ENCODE assay signal across 15 mouse cellular contexts in the genomic region with DNA sequence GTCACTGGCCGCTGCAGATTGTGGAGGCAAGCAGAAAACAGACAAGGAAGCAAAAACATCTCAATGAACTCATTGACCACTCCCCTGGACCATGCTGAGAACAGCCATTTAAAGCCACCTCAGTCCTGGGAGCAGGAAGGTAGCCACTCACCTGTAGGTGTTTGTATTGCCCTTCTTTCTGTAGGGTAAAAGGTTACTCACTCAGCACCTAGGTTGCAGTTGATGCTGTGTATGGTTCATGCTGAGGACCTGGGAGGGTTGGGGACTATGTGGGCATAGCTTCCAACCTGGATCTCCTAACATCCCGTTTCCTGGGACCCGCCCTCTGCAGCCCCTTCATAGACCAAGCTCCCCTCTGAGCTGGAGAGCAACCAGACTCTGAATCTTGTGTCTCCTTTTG. TPM values are rescaled to one million over a fixed set of nuclear protein-coding genes. Genes with fewer than 3 reads are reported as not detected.
"Had no signal": no experiment of that assay in that cellular context is flagged by ENCODE, and none has a peak within 500 bp of the region (broad histone marks: within the 10 kb centered on the region; RNA-seq: fewer than 3 reads in every experiment).

No protein-coding gene starts in this region.

- ATAC-seq: midbrain, embryonic 13.5 days; midbrain, embryonic 16.5 days had no signal

- H3K36me3 ChIP-seq: midbrain, embryonic 10.5 days; midbrain, embryonic 13.5 days; neural tube, embryonic 12.5 days had no signal

- H3K27me3 ChIP-seq: midbrain, embryonic 13.5 days; neural tube, embryonic 12.5 days had no signal

- DNase-seq: lung, adult 18-20 months; lung, embryonic 14.5 days; lung, postnatal 4 days; right cerebral cortex, postnatal 14 days; right cerebral cortex, postnatal 4 days; spleen, adult 18-20 months; thymus, adult 18-20 months; thymus, postnatal 14 days; thymus, postnatal 36 days had no signal

- H3K27ac ChIP-seq: liver, embryonic 14.5 days; midbrain, embryonic 10.5 days; midbrain, embryonic 13.5 days; neural tube, embryonic 12.5 days had no signal

- H3K4me2 ChIP-seq: lung, embryonic 14.5 days; midbrain, embryonic 13.5 days; neural tube, embryonic 12.5 days had no signal

- H3K9ac ChIP-seq: liver, embryonic 14.5 days; lung, embryonic 14.5 days; midbrain, embryonic 13.5 days; neural tube, embryonic 12.5 days had no signal

- H3K9me3 ChIP-seq: midbrain, embryonic 10.5 days; midbrain, embryonic 13.5 days; neural tube, embryonic 12.5 days had no signal

- H3K4me3 ChIP-seq: midbrain, embryonic 10.5 days; midbrain, embryonic 13.5 days; neural tube, embryonic 12.5 days had no signal

RNA-seq across cellular contexts. Expression of a gene that starts 14.8 kb away (rescaled TPM):
- polyA plus RNA-seq: liver, embryonic 16.5 days had no signal
